ENCODE assay signal across 33 mouse cellular contexts in genomic region chr16:48309912-48310630, GRCm38 (mm10). TPM values are rescaled to one million over a fixed set of nuclear protein-coding genes. Genes with fewer than 3 reads are reported as not detected.
DNase-seq lines count a peak whose midpoint lies in the region; ATAC-seq and TF ChIP-seq lines count a peak whose summit lies in the region.
"Had no signal": no experiment of that assay in that cellular context is flagged by ENCODE, and none has a peak within 500 bp of the region (broad histone marks: within the 10 kb centered on the region; RNA-seq: fewer than 3 reads in every experiment).

No protein-coding gene starts in this region.

- TF ChIP-seq EP300 in ES-Bruce4 (IDR thresholded peaks at IDR 0.05; ENCODE audit: insufficient read depth, low read depth, low read length): peak; percentile 81

- no peaks in the 10 kb centered on the region for H3K9me3 ChIP-seq in ES-Bruce4 (replicated peaks; ENCODE audit: control insufficient read depth, insufficient read depth, low read length, poor library complexity, severe bottlenecking)
- no peaks in the 10 kb centered on the region for H3K9me3 ChIP-seq in intestine, postnatal 0 days (ENCODE audit: control insufficient read depth)
- H3K9me3 ChIP-seq: embryonic facial prominence, embryonic 10.5 days; embryonic facial prominence, embryonic 13.5 days; forebrain, embryonic 12.5 days; forebrain, embryonic 15.5 days; heart, embryonic 15.5 days; hindbrain, embryonic 10.5 days had no signal

- H3K4me3 ChIP-seq in ES-Bruce4 (ENCODE audit: low read depth, low read length): peak overlapping the region; percentile 60
- no peak overlapping the region for H3K4me3 ChIP-seq in intestine, postnatal 0 days (ENCODE audit: low read depth, low read length)
- H3K4me3 ChIP-seq: embryonic facial prominence, embryonic 10.5 days; embryonic facial prominence, embryonic 13.5 days; erythroblast, embryonic 14.5 days; forebrain, embryonic 12.5 days; forebrain, embryonic 15.5 days; heart, embryonic 12.5 days; heart, embryonic 15.5 days; hindbrain, embryonic 10.5 days had no signal

- H3K4me2 ChIP-seq in intestine, postnatal 0 days (replicated peaks; ENCODE audit: low read depth): no peak overlapping the region
- H3K4me2 ChIP-seq: embryonic facial prominence, embryonic 13.5 days; forebrain, embryonic 12.5 days; forebrain, embryonic 15.5 days; heart, embryonic 12.5 days; heart, embryonic 15.5 days; hindbrain, embryonic 14.5 days had no signal

- peak overlapping the region; percentile 75 for H3K27ac ChIP-seq in ES-Bruce4 (ENCODE audit: insufficient read depth, low read length)
- no peak overlapping the region for H3K27ac ChIP-seq in intestine, postnatal 0 days (ENCODE audit: low read depth, low read length)
- H3K27ac ChIP-seq: embryonic facial prominence, embryonic 10.5 days; embryonic facial prominence, embryonic 13.5 days; forebrain, embryonic 12.5 days; forebrain, embryonic 15.5 days; heart, embryonic 15.5 days; hindbrain, embryonic 10.5 days; hindbrain, embryonic 14.5 days; hindbrain, postnatal 0 days had no signal

- 78% methylated on average over 12 of the region's 12 CpGs for WGBS in intestine, postnatal 0 days

- H3K4me1 ChIP-seq in ES-Bruce4 (ENCODE audit: control insufficient read depth, insufficient read depth, low read length): no peaks in the 10 kb centered on the region
- no peaks in the 10 kb centered on the region for H3K4me1 ChIP-seq in intestine, postnatal 0 days (replicated peaks; ENCODE audit: control insufficient read depth, insufficient read depth, low read length)
- H3K4me1 ChIP-seq: embryonic facial prominence, embryonic 10.5 days; embryonic facial prominence, embryonic 13.5 days; forebrain, embryonic 12.5 days; forebrain, embryonic 15.5 days; heart, embryonic 12.5 days; heart, embryonic 15.5 days; hindbrain, embryonic 10.5 days had no signal

- H3K9ac ChIP-seq in ES-Bruce4 (ENCODE audit: low read depth, poor library complexity, severe bottlenecking): peak overlapping the region; percentile 96
- H3K9ac ChIP-seq in intestine, postnatal 0 days (ENCODE audit: low read depth, low read length): no peak overlapping the region
- H3K9ac ChIP-seq: embryonic facial prominence, embryonic 13.5 days; forebrain, embryonic 12.5 days; forebrain, embryonic 15.5 days; heart, embryonic 12.5 days; heart, embryonic 15.5 days; hindbrain, embryonic 14.5 days had no signal

- TF ChIP-seq CTCF in ES-Bruce4 (IDR thresholded peaks at IDR 0.05; ENCODE audit: low read depth, low read length): no peak
- no peak for TF ChIP-seq CTCF in intestine, postnatal 0 days (IDR thresholded peaks at IDR 0.05; ENCODE audit: low read depth)

- TF ChIP-seq POLR2A in ES-Bruce4 (IDR thresholded peaks at IDR 0.05; ENCODE audit: insufficient read depth, low read length): no peak

- no peaks in the 10 kb centered on the region for H3K27me3 ChIP-seq in ES-Bruce4 (ENCODE audit: control insufficient read depth, insufficient read depth, low read length, poor library complexity, severe bottlenecking)
- no peaks in the 10 kb centered on the region for H3K27me3 ChIP-seq in intestine, postnatal 0 days (replicated peaks; ENCODE audit: control insufficient read depth, insufficient read depth, low read length)
- H3K27me3 ChIP-seq: CH12.LX; embryonic facial prominence, embryonic 13.5 days; forebrain, embryonic 12.5 days; forebrain, embryonic 15.5 days; heart, embryonic 12.5 days; heart, embryonic 15.5 days had no signal

- no peak for ATAC-seq in intestine, postnatal 0 days
- ATAC-seq: forebrain, embryonic 15.5 days; hindbrain, postnatal 0 days; inflammation-experienced regulatory T-cells, adult 6 months; intestine, embryonic 16.5 days had no signal

- peaks cover 28% of the 10 kb centered on the region for H3K36me3 ChIP-seq in ES-Bruce4 (ENCODE audit: control insufficient read depth, insufficient read depth, low read length, poor library complexity, severe bottlenecking)
- no peaks in the 10 kb centered on the region for H3K36me3 ChIP-seq in intestine, postnatal 0 days (ENCODE audit: control insufficient read depth, insufficient read depth)
- H3K36me3 ChIP-seq: embryonic facial prominence, embryonic 10.5 days; embryonic facial prominence, embryonic 13.5 days; forebrain, embryonic 12.5 days; forebrain, embryonic 15.5 days; heart, embryonic 12.5 days; heart, embryonic 15.5 days; hindbrain, embryonic 10.5 days had no signal

- DNase-seq in kidney, adult 9 months: peak; percentile 26
- DNase-seq in kidney, postnatal 4 days: no peak
- DNase-seq in R1 (ENCODE audit: low read depth, low spot score): peak; percentile 96
- no peak for DNase-seq in cerebellum, adult 9-11 months
- DNase-seq: adrenal gland, adult 2 months; adrenal gland, postnatal 14 days; B cell, adult 2 months; cerebellum, adult 11 months; cerebellum, adult 2 months; cerebellum, postnatal 10 days; cerebellum, postnatal 36 days; embryo, embryonic 11 days; gastrocnemius, postnatal 25 days; heart, adult 18-20 months; heart, postnatal 10 days; heart, postnatal 36 days had no signal

RNA-seq across cellular contexts. Expression of gene Dppa2, which starts 6.4 kb away (rescaled TPM):
- polyA plus RNA-seq in ES-Bruce4 (2011; ENCODE audit: insufficient read depth, insufficient read length, low read depth, missing spikeins): 35.1 and 44.3 TPM in 2 replicates
- 0.09 TPM in 1 of 2 replicates, not detected in the other for polyA plus RNA-seq in intestine, postnatal 0 days (2015; fragmentation: Nextera tagmentation; extraction: Ambion mirVana)
- polyA plus RNA-seq: adrenal gland, adult 2 months; cortical plate, adult 2 months; embryonic facial prominence, embryonic 10.5 days; embryonic facial prominence, embryonic 13.5 days; erythroblast, embryonic 14.5 days; forebrain, embryonic 12.5 days; forebrain, embryonic 15.5 days; gonadal fat pad, adult 2 months; heart, embryonic 12.5 days; heart, embryonic 15.5 days; hindbrain, embryonic 10.5 days; hindbrain, embryonic 14.5 days; hindbrain, postnatal 0 days; inflammation-experienced regulatory T-cells, adult 6 months had no signal

RNA-seq across cellular contexts. Expression of gene Dppa4, which starts 26.5 kb away (rescaled TPM):
- 185 and 196 TPM in 2 replicates for polyA plus RNA-seq in ES-Bruce4 (2011; ENCODE audit: insufficient read depth, insufficient read length, low read depth, missing spikeins)
- polyA plus RNA-seq in intestine, postnatal 0 days (2015; fragmentation: Nextera tagmentation; extraction: Ambion mirVana): not detected in 2 replicates
- polyA plus RNA-seq: adrenal gland, adult 2 months; cerebellum, adult 2 months; cortical plate, adult 2 months; embryonic facial prominence, embryonic 10.5 days; embryonic facial prominence, embryonic 13.5 days; erythroblast, embryonic 14.5 days; forebrain, embryonic 12.5 days; forebrain, embryonic 15.5 days; gonadal fat pad, adult 2 months; heart, embryonic 12.5 days; heart, embryonic 15.5 days; hindbrain, embryonic 14.5 days; hindbrain, postnatal 0 days; inflammation-experienced regulatory T-cells, adult 6 months; intestine, embryonic 16.5 days had no signal

Comparison
In these comparisons a context has a peak if more than half of its experiments do, and no peak if none do; other contexts are left out.
1. DNase-seq: peak in kidney, adult 9 months (single experiment) and R1 (single experiment); none in kidney, postnatal 4 days (0 of 2) and cerebellum, adult 9-11 months (single experiment).
2. RNA of gene Dppa2, which starts 6.4 kb away (polyA plus RNA-seq): 35.1 to 44.3 TPM in ES-Bruce4; 0.09 TPM in intestine, postnatal 0 days; every median in the first group is over 10 times any median in the second.
3. RNA of gene Dppa4, which starts 26.5 kb away (polyA plus RNA-seq): 185 to 196 TPM in ES-Bruce4; not detected in intestine, postnatal 0 days; every median in the first group is over 100 times any median in the second.